Mouse (Mus musculus): ENCODE results near the gene Scpep1.
"Not testable (repeated sequence)": the region's sequence is repeated elsewhere in the genome, so short reads cannot be mapped to it uniquely, and the experiment has no call there.

The Scpep1 gene

GRCm38 (mm10) chr11:88909388-88910036, 45.8 kb downstream of the Scpep1 start:
- no peak for DNase-seq

GRCm38 (mm10) chr11:88908557-88909211, 46.6 kb downstream of the Scpep1 start:
- peak; percentile 54 to 58 for DNase-seq

GRCm38 (mm10) chr11:88907886-88908285, 47.4 kb downstream of the Scpep1 start:
- no peak for DNase-seq

GRCm38 (mm10) chr11:88905621-88906020, 49.6 kb downstream of the Scpep1 start:
- no peak for DNase-seq

- DNase-seq = no peak
These were observed 51.2 kb downstream of the Scpep1 start for GRCm38 (mm10) chr11:88904080-88904479.

GRCm38 (mm10) chr11:88902762-88903161, 52.5 kb downstream of the Scpep1 start:
- DNase-seq = no peak

GRCm38 (mm10) chr11:88901341-88901802, 53.9 kb downstream of the Scpep1 start:
- no peak for DNase-seq

- DNase-seq = no peak
These were observed 55.7 kb downstream of the Scpep1 start for GRCm38 (mm10) chr11:88899561-88899960.

GRCm38 (mm10) chr11:88898380-88898763, 56.9 kb downstream of the Scpep1 start:
- DNase-seq = no peak

- no peak for DNase-seq
These were observed 57.5 kb downstream of the Scpep1 start for GRCm38 (mm10) chr11:88897624-88898379.

- peak; percentile 41 to 43 for DNase-seq
These were observed 59.4 kb downstream of the Scpep1 start for GRCm38 (mm10) chr11:88895800-88896232.

GRCm38 (mm10) chr11:88895235-88895634, 60.0 kb downstream of the Scpep1 start:
- peak; percentile 21 to 29 for DNase-seq

GRCm38 (mm10) chr11:88894279-88894678, 61.0 kb downstream of the Scpep1 start:
- not testable (repeated sequence) for DNase-seq

GRCm38 (mm10) chr11:88893501-88893900, 61.8 kb downstream of the Scpep1 start:
- DNase-seq = not testable (repeated sequence)

- peak; percentile 9 to 31 for DNase-seq
These were observed 62.5 kb downstream of the Scpep1 start for GRCm38 (mm10) chr11:88892789-88893188.

GRCm38 (mm10) chr11:88891921-88892561, 63.2 kb downstream of the Scpep1 start:
- DNase-seq = peak; percentile 43 to 61

GRCm38 (mm10) chr11:88891446-88891845, 63.8 kb downstream of the Scpep1 start:
- peak; percentile 13 to 15 for DNase-seq

GRCm38 (mm10) chr11:88890904-88891303, 64.4 kb downstream of the Scpep1 start:
- not testable (repeated sequence) for DNase-seq

GRCm38 (mm10) chr11:88888996-88889395, 66.3 kb downstream of the Scpep1 start:
- no peak for DNase-seq

GRCm38 (mm10) chr11:88884376-88885065, 70.7 kb downstream of the Scpep1 start:
- DNase-seq = no peak

GRCm38 (mm10) chr11:88878011-88878410, 77.3 kb downstream of the Scpep1 start:
- DNase-seq = no peak

Data from thymus, postnatal 36 days (tissue).